Mouse (Mus musculus): Measurements from ENCODE around the gene Tom1. TPM values are rescaled to one million over a fixed set of nuclear protein-coding genes. Genes with fewer than 3 reads are reported as not detected.

Gene Tom1
- total RNA-seq, 1 experiment from 2014 or later: 45.9 TPM

- DNase-seq: no peak
These were observed 9.5 kb downstream of the Tom1 start for GRCm38 (mm10) chr8:75042974-75043373.

- no peak for DNase-seq
These were observed 12.8 kb downstream of the Tom1 start for GRCm38 (mm10) chr8:75046303-75046702.

- DNase-seq: no peak
These were observed 14.3 kb downstream of the Tom1 start for GRCm38 (mm10) chr8:75047784-75048183.

- no peak for DNase-seq
These were observed 19.8 kb downstream of the Tom1 start for GRCm38 (mm10) chr8:75053342-75053741.

GRCm38 (mm10) chr8:75055673-75056072 lies 22.2 kb downstream of the Tom1 start:
- no peak for DNase-seq

- DNase-seq: no peak
These were observed 26.5 kb downstream of the Tom1 start for GRCm38 (mm10) chr8:75060022-75060421.

- no peak for DNase-seq
These were observed 27.3 kb downstream of the Tom1 start for GRCm38 (mm10) chr8:75060815-75061214.

- peak; percentile 14 for DNase-seq
These were observed 29.8 kb downstream of the Tom1 start for GRCm38 (mm10) chr8:75063290-75063689.

GRCm38 (mm10) chr8:75064790-75065189 lies 31.3 kb downstream of the Tom1 start:
- DNase-seq: no peak

- no peak for DNase-seq
These were observed 33.8 kb downstream of the Tom1 start for GRCm38 (mm10) chr8:75067287-75067686.

GRCm38 (mm10) chr8:75070297-75070696 lies 36.8 kb downstream of the Tom1 start:
- DNase-seq: no peak

- DNase-seq: peak; percentile 80
These were observed 38.3 kb downstream of the Tom1 start for GRCm38 (mm10) chr8:75071627-75072346.

- DNase-seq: no peak
These were observed 41.4 kb downstream of the Tom1 start for GRCm38 (mm10) chr8:75074876-75075275.

- no peak for DNase-seq
These were observed 44.7 kb downstream of the Tom1 start for GRCm38 (mm10) chr8:75078215-75078614.

GRCm38 (mm10) chr8:75078851-75079250 lies 45.3 kb downstream of the Tom1 start:
- DNase-seq: peak; percentile 9

GRCm38 (mm10) chr8:75081364-75082040 lies 48.0 kb downstream of the Tom1 start:
- no peak for DNase-seq

- no peak for DNase-seq
These were observed 48.8 kb downstream of the Tom1 start for GRCm38 (mm10) chr8:75082181-75082805.

- DNase-seq: peak; percentile 92
These were observed 50.3 kb downstream of the Tom1 start for GRCm38 (mm10) chr8:75083846-75084245.

- no peak for DNase-seq
These were observed 51.0 kb downstream of the Tom1 start for GRCm38 (mm10) chr8:75084382-75085064.

- no peak for DNase-seq
These were observed 52.5 kb downstream of the Tom1 start for GRCm38 (mm10) chr8:75086002-75086401.

- no peak for DNase-seq
These were observed 53.6 kb downstream of the Tom1 start for GRCm38 (mm10) chr8:75087127-75087526.

GRCm38 (mm10) chr8:75088989-75089881 lies 55.7 kb downstream of the Tom1 start:
- DNase-seq: peak; percentile 49

Data from adrenal gland, postnatal 25 days (tissue).